Mouse (Mus musculus) intestine, embryonic 14.5 days (tissue): ENCODE results near the gene Faxc. TPM values are rescaled to one million over a fixed set of nuclear protein-coding genes. Genes with fewer than 3 reads are reported as not detected.

Experiments used
- ATAC-seq: fragments of 200-750 bp; cut with Nextera tagmentation; replicated peaks from 2 replicates; pipeline ENCODE4 v1.8.0; 2017; ENCODE audit warnings: low read depth, moderate number of reproducible peaks, moderate TSS enrichment, moderate library complexity; ENCODE audit not compliant: low FRiP score, low TSS enrichment
- DNase-seq: peaks from one replicate; pipeline ENCODE4 v3.0.0-alpha.2; 2018; ENCODE audit warnings: low spot score
- H3K27ac ChIP-seq: fragments of 300-500 bp; sonication (generic); 2 replicates; pipeline ENCODE4 v1.5.1; 2014; ENCODE audit warnings: low read depth, mild to moderate bottlenecking, control low read depth
- H3K27me3 ChIP-seq: fragments of 300-500 bp; sonication (generic); replicated peaks from 2 replicates; pipeline ENCODE4 v1.6.1; 2014; ENCODE audit warnings: low read length, control low read depth; ENCODE audit not compliant: control insufficient read depth, insufficient read depth
- H3K36me3 ChIP-seq: fragments of 300-500 bp; sonication (generic); 2 replicates; pipeline ENCODE4 v1.6.1; 2014; ENCODE audit warnings: low read length, control low read depth; ENCODE audit not compliant: control insufficient read depth, insufficient read depth
- H3K4me1 ChIP-seq: fragments of 300-500 bp; sonication (generic); replicated peaks from 2 replicates; pipeline ENCODE4 v1.6.1; 2014; ENCODE audit warnings: low read length, control low read depth, mixed read lengths; ENCODE audit not compliant: control insufficient read depth, insufficient read depth
- H3K4me2 ChIP-seq: fragments of 300-500 bp; sonication (generic); 2 replicates; pipeline ENCODE4 v1.6.1; 2014; ENCODE audit warnings: low read length
- H3K4me3 ChIP-seq: fragments of 300-500 bp; sonication (generic); 2 replicates; pipeline ENCODE4 v1.5.1; 2014; ENCODE audit warnings: low read depth, low read length, control low read depth, mixed read lengths
- H3K9ac ChIP-seq: fragments of 300-500 bp; sonication (generic); 2 replicates; pipeline ENCODE4 v1.6.1; 2014; ENCODE audit warnings: mild to moderate bottlenecking, low read length
- H3K9me3 ChIP-seq: fragments of 300-500 bp; sonication (generic); 2 replicates; pipeline ENCODE4 v1.6.1; 2016; ENCODE audit warnings: low read length, control low read depth; ENCODE audit not compliant: control insufficient read depth
- WGBS: fragments of 180-500 bp; shearing (Covaris S2); extraction: QIAGEN DNeasy Blood & Tissue Kit; methylation state at CpG from one replicate; pipeline ENCODE4 v1.1.7; 2014; 5-methylcytosine and 5-hydroxymethylcytosine counted together
- polyA plus RNA-seq: library from polyadenylated mRNA; unstranded; fragments of >200 nt; fragmentation: Nextera tagmentation; extraction: Ambion mirVana; gene quantifications from 2 replicates; pipeline ENCODE4 v1.2.1, GENCODE M21; 2014

The Faxc gene
- polyA plus RNA-seq: 9.2 TPM in 2 replicates

DNA sequence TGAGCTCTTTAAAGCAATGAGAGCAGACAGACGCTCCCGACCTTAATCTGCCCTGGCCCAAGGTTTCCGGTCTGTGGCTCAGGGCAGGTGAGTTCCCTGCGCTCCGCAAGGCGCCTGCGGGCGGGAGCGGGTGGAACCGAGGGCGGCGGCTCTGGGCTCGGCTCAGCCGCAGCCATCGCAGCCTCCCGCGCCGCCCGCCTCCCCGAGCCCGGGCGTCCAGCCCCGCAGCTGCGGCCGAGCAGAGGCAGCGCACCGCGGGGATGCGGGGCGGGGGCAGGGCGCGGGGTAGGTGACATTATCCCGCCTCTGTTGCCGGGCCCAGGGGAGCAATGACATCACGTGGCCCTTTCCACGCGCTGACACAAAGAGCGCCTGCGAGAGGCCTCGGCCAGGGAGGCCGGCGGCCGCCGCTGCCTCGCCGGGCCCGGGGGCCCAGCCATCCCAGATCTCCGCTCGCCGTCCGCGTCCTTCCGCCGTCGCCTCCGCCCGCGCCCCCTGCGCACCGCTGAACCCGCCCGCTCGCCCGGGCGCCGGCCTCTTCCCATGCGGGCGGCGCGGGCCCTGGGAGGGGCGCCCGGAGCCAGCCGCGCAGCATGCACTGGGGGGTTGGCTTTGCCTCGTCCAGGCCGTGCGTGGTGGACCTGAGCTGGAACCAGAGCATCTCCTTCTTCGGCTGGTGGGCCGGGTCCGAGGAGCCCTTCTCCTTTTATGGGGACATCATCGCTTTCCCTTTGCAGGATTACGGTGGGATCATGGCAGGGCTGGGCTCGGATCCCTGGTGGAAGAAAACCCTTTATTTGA, at the start of gene Faxc:
TSS of gene Faxc (plus strand) at position 359 of the 801 bp plus-strand sequence.
- Histone ChIP-seq H3K4me1 (no peaks in the 10 kb centered on the region; the same call in 1 of the 2 replicates), H3K27me3 (no peaks in the 10 kb centered on the region), H3K9ac (peak within 1 kb of the TSS; percentile 87), H3K4me2 (peak within 1 kb of the TSS; percentile 78), H3K4me3 (peak within 1 kb of the TSS; percentile 78), H3K9me3 (no peaks in the 10 kb centered on the region), H3K36me3 (0 out of 2 replicates have a peak, but pooled peaks cover 2% of the 10 kb centered on the region), H3K27ac (peak within 1 kb of the TSS; percentile 89)
- peak; percentile 88 for DNase-seq
- WGBS: under 1% methylated on average over 71 of the region's 83 CpGs
- ATAC-seq: peak; percentile 91

DNA sequence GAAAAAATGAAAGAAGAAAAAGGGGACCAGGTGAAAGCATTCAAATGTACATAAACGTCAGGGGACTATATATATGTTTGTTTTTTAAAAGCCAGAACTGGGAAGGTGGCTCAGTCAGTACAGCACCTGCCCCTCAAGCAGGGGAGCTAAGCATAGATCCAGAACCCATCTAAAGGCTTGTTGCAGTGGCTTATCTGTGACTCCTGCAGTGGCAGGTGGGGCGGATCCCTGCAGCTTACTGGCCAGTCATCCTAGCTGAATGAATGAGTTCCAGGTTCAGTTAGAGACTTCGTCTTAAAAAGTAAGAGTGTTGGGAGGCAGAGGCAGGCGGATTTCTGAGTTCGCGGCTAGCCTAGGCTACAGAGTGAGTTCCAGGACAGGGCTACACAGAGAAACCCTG, 48.3 kb upstream of the Faxc start:
- 90% methylated on average over 6 of the region's 6 CpGs for WGBS
- ATAC-seq: no peak
- Histone ChIP-seq H3K4me2 (no peak overlapping the region), H3K4me3 (no peak overlapping the region), H3K36me3 (no peaks in the 10 kb centered on the region), H3K27ac (no peak overlapping the region), H3K4me1 (peaks cover 9% of the 10 kb centered on the region; the same call in 1 of the 2 replicates), H3K27me3 (no peaks in the 10 kb centered on the region), H3K9me3 (no peaks in the 10 kb centered on the region), H3K9ac (no peak overlapping the region)
- no peak for DNase-seq

- WGBS: 77% methylated on average over 8 of the region's 8 CpGs
- no peak overlapping the region for H3K27ac ChIP-seq
- H3K4me2 ChIP-seq: no peak overlapping the region
- no peaks in the 10 kb centered on the region for H3K27me3 ChIP-seq
- H3K4me1 ChIP-seq: no peaks in the 10 kb centered on the region
- no peak overlapping the region for H3K9ac ChIP-seq
- H3K36me3 ChIP-seq: no peaks in the 10 kb centered on the region
- no peak overlapping the region for H3K4me3 ChIP-seq
- H3K9me3 ChIP-seq: no peaks in the 10 kb centered on the region
- ATAC-seq (no peak), DNase-seq (no peak)
Observed at GRCm38 (mm10) chr4:21885831-21886230, 45.3 kb upstream of the Faxc start.

DNA sequence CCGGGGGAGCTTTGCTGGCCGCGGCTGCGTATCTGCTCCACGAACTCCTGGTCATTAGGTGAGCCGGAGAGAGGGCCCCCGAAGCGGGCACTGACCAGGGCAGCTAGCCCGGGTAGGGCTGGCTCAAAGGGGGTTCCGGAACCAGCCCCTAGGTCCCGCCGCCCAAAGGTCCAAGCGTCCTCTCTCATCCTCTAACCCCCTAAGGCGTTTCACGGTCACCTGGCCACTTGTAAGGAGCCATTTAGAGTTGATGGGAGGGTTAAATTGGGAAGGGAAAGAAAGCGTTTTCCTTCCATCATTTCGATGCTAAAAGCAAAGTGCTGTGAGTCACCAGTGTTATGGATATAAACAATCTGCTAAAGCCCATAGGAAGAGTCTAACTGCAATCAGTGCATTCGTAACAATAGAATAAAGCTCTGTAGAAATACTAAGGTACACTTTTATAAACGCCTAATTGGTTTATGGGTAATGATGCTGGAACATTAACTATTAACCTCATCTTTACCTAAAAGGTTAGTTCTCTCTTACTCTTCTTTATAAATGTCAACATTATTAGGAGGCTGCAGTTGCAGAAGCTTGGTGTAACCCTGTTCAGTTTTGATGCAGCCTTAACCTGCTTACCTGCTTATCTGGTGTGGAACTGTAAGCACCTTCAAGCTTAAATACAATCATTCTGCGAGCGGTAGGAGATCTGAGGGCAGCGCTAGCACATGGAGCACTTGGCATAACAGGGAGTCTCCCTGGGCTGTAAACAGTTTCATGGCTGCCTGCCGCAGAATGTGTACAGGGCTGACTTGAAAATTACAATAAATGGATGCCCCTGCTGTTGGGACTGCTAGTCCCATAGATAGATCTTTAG, 872 bp downstream of the Faxc start:
- ATAC-seq: peak; percentile 54
- Histone ChIP-seq H3K4me3 (peak overlapping the region; percentile 78), H3K4me1 (no peaks in the 10 kb centered on the region; the same call in 1 of the 2 replicates), H3K9me3 (no peaks in the 10 kb centered on the region), H3K9ac (peak overlapping the region; percentile 87), H3K27ac (peak overlapping the region; percentile 89), H3K27me3 (no peaks in the 10 kb centered on the region), H3K36me3 (peaks cover 9% of the 10 kb centered on the region; the same call in 1 of the 2 replicates), H3K4me2 (peak overlapping the region; percentile 78)
- peak; percentile 58 for DNase-seq
- WGBS: 9% methylated on average over 23 of the region's 23 CpGs

GRCm38 (mm10) chr4:21935378-21935777, 4.2 kb downstream of the Faxc start:
- H3K36me3 ChIP-seq: peaks cover 9% of the 10 kb centered on the region; the same call in 1 of the 2 replicates
- ATAC-seq: no peak
- no peak overlapping the region for H3K4me3 ChIP-seq
- WGBS: 94% methylated on average over 2 of the region's 2 CpGs
- no peaks in the 10 kb centered on the region for H3K9me3 ChIP-seq
- no peak overlapping the region for H3K27ac ChIP-seq
- H3K9ac ChIP-seq: no peak overlapping the region
- DNase-seq: no peak
- H3K27me3 ChIP-seq: no peaks in the 10 kb centered on the region
- no peak overlapping the region for H3K4me2 ChIP-seq
- H3K4me1 ChIP-seq: no peaks in the 10 kb centered on the region; the same call in 1 of the 2 replicates

- no peaks in the 10 kb centered on the region for H3K9me3 ChIP-seq
- DNase-seq: no peak
- H3K27ac ChIP-seq: no peak overlapping the region
- H3K9ac ChIP-seq: no peak overlapping the region
- H3K4me3 ChIP-seq: no peak overlapping the region
- no peaks in the 10 kb centered on the region; the same call in 1 of the 2 replicates for H3K4me1 ChIP-seq
- H3K36me3 ChIP-seq: peaks cover 9% of the 10 kb centered on the region; the same call in 1 of the 2 replicates
- no peaks in the 10 kb centered on the region for H3K27me3 ChIP-seq
- ATAC-seq: no peak
- WGBS: 88% methylated on average over 9 of the region's 9 CpGs
- no peak overlapping the region for H3K4me2 ChIP-seq
Observed at GRCm38 (mm10) chr4:21936424-21936823, 5.3 kb downstream of the Faxc start.

DNA sequence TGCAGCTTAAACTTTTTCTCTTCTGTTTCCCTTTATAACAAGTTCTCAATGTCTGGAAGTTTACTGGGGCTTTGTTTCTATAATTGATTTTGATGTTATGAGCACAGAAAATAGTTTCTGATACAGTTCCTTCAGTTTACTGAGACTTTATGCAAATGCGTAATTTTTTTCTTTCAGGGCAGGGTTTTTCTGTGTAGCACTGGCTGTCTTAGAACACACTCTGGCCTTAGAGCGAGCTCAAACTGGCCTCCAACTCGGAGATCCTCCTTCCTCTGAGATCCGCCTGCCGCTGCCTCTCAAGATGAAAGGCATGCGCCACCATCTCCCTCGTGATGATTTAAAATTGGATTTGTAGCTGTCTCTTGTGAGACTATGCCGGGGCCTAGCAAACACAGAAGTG, 6.8 kb downstream of the Faxc start:
- no peak for ATAC-seq
- 87% methylated on average over 8 of the region's 8 CpGs for WGBS

GRCm38 (mm10) chr4:21944672-21945071, 13.5 kb downstream of the Faxc start:
- Histone ChIP-seq H3K4me3 (no peak overlapping the region), H3K36me3 (peaks cover 21% of the 10 kb centered on the region; the same call in 1 of the 2 replicates), H3K27me3 (no peaks in the 10 kb centered on the region), H3K4me1 (no peaks in the 10 kb centered on the region), H3K9ac (no peak overlapping the region), H3K4me2 (no peak overlapping the region), H3K27ac (no peak overlapping the region), H3K9me3 (no peaks in the 10 kb centered on the region)
- ATAC-seq: no peak
- WGBS: 85% methylated on average over 3 of the region's 3 CpGs
- no peak for DNase-seq

More for the DNA sequence above, 6.8 kb downstream of the Faxc start:
- Histone ChIP-seq H3K4me3 (no peak overlapping the region), H3K4me1 (no peaks in the 10 kb centered on the region), H3K4me2 (no peak overlapping the region), H3K27ac (no peak overlapping the region), H3K9ac (no peak overlapping the region), H3K36me3 (peaks cover 9% of the 10 kb centered on the region; the same call in 1 of the 2 replicates), H3K9me3 (no peaks in the 10 kb centered on the region), H3K27me3 (no peaks in the 10 kb centered on the region)
- DNase-seq: no peak
